Mouse (Mus musculus): ENCODE measurements at regions not wholly inside any gene's neighbourhood (a gene's known extent, or its start where the extent isn't known, plus 50 kb on each side); places are given as distances from the start of the nearest gene placed in this dataset.

DNA sequence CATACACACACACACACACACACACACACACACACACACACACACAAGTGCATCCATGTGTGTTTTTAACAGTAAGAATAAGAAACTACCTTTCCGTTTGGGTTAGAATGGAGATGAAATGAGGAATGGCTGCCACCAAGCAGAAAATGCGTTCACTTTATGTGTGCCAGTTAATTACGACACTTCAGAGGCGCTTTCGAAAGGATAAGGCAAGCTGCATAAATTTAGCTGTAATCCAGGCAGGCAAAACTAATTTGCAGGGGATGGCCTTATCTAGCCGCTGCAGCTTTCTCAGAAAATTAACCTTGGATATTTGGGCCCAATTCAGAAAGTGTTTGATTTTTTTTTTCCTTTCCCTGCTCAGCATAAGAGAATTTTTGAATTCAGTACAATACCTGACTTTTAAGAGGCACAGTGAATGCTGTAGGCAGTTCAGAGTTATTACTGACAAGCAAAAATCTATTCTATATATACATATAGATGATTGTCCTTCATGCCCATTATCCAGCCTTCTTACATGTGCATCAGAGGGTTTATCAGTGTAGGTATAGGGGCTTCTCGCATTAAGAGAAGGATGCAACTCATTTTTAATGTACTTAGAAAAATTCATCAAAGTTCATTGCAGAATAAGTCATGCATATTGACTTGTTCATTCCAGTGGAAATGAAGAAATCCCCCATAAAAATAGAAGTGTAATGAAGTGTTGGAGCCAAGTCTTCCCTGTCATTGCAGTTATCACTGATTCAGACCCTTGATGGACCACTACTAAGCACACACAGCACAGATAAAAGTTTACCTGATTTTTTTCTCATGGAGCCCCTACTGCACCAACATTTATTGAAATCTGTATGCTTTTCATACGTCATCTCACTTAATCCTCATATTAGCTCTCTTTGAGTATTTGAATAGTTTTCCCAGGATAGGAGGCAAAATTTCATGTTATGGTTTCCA is 372.1 kb downstream of the Ndufa4 start:
- no peak for TF ChIP-seq POLR2AphosphoS5 (IDR thresholded peaks at IDR 0.05; ENCODE audit: insufficient replicate concordance, low read depth, low read length)
- TF ChIP-seq GATA2 (IDR thresholded peaks at IDR 0.05; ENCODE audit: borderline replicate concordance, low read depth, low read length) = no peak
- TF ChIP-seq CTCF (IDR thresholded peaks at IDR 0.05; ENCODE audit: low read depth, low read length) = no peak
- no peak for TF ChIP-seq GATA1 (IDR thresholded peaks at IDR 0.05; ENCODE audit: borderline replicate concordance, low read length)
- TF ChIP-seq TAL1 (conservative IDR thresholded peaks at IDR 0.05; ENCODE audit: low read depth, low read length) = no peak
- Histone ChIP-seq H3K27me3 (ENCODE audit: insufficient read depth, low read length) (no peaks in the 10 kb centered on the region), H3K4me3 (ENCODE audit: low read depth, low read length) (no peak overlapping the region), H3K36me3 (replicated peaks) (no peaks in the 10 kb centered on the region), H3K4me1 (ENCODE audit: insufficient read depth, low read depth, low read length) (no peaks in the 10 kb centered on the region), H3K9me3 (replicated peaks) (no peaks in the 10 kb centered on the region)
- DNase-seq (ENCODE audit: low spot score) (no peak), ATAC-seq (ENCODE audit: extremely low read depth, insufficient number of reproducible peaks, low FRiP score, poor library complexity, severe bottlenecking) (no peak)

DNA sequence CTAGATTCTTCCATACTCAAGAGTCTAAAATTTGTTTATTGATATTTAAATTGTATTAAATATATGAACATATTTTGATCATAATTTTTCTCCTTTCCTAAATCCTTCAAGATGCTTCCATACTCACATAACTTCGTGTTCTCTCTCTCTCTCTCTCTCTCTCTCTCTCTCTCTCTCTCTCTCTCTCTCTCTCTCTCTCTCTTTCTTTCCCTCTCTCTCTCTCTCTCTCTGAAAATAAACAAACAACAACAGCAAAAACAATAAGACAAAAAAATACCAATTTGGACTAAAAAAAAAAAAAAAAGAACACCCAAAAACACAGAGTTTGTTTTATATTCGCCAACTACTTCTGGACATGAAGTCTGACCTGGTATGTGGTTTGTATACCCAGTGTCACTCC is 404.2 kb downstream of the Ndufa4 start:
- TF ChIP-seq CTCF (IDR thresholded peaks at IDR 0.05; ENCODE audit: low read depth, low read length) = no peak
- TF ChIP-seq POLR2AphosphoS5 (IDR thresholded peaks at IDR 0.05; ENCODE audit: insufficient replicate concordance, low read depth, low read length) = no peak
- no peak for TF ChIP-seq GATA2 (IDR thresholded peaks at IDR 0.05; ENCODE audit: borderline replicate concordance, low read depth, low read length)
- no peak for TF ChIP-seq TAL1 (conservative IDR thresholded peaks at IDR 0.05; ENCODE audit: low read depth, low read length)
- TF ChIP-seq GATA1 (IDR thresholded peaks at IDR 0.05; ENCODE audit: borderline replicate concordance, low read length) = no peak
- no peaks in the 10 kb centered on the region for H3K36me3 ChIP-seq (replicated peaks)
- no peak overlapping the region for H3K4me3 ChIP-seq (ENCODE audit: low read depth, low read length)
- no peak for ATAC-seq (ENCODE audit: extremely low read depth, insufficient number of reproducible peaks, low FRiP score, poor library complexity, severe bottlenecking)
- DNase-seq (ENCODE audit: low spot score) = no peak
- H3K9me3 ChIP-seq (replicated peaks) = no peaks in the 10 kb centered on the region
- H3K27me3 ChIP-seq (ENCODE audit: insufficient read depth, low read length) = peaks cover 6% of the 10 kb centered on the region; the same call in 1 of the 2 replicates
- no peaks in the 10 kb centered on the region for H3K4me1 ChIP-seq (ENCODE audit: insufficient read depth, low read depth, low read length)

DNA sequence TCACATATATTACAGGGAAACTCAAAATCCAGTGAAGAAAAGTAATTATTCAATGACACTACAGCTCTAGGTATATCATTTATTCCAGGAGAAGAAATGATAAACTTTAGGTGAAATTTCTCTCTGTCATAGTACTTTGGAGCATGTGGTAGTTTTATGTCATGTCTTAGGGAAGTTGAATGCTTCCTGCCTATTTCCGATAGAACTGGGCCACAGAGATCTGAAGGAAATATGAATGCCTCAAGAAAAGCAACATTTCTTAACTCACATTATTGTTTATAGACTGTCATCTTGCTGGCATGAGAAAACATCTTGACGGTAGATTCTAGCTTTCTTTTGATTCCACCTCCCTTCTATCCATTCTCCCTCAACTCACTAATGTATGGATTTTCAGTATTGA is 412.9 kb downstream of the Ndufa4 start:
- no peak for ATAC-seq (ENCODE audit: extremely low read depth, insufficient number of reproducible peaks, low FRiP score, poor library complexity, severe bottlenecking)
- DNase-seq (ENCODE audit: low spot score) = no peak
- H3K9me3 ChIP-seq (replicated peaks) = no peaks in the 10 kb centered on the region
- H3K36me3 ChIP-seq (replicated peaks) = no peaks in the 10 kb centered on the region
- no peak overlapping the region for H3K4me3 ChIP-seq (ENCODE audit: low read depth, low read length)
- no peaks in the 10 kb centered on the region for H3K4me1 ChIP-seq (ENCODE audit: insufficient read depth, low read depth, low read length)
- TF ChIP-seq POLR2AphosphoS5 (IDR thresholded peaks at IDR 0.05; ENCODE audit: insufficient replicate concordance, low read depth, low read length) (no peak), CTCF (IDR thresholded peaks at IDR 0.05; ENCODE audit: low read depth, low read length) (no peak), GATA2 (IDR thresholded peaks at IDR 0.05; ENCODE audit: borderline replicate concordance, low read depth, low read length) (no peak), GATA1 (IDR thresholded peaks at IDR 0.05; ENCODE audit: borderline replicate concordance, low read length) (no peak), TAL1 (conservative IDR thresholded peaks at IDR 0.05; ENCODE audit: low read depth, low read length) (no peak)
- H3K27me3 ChIP-seq (ENCODE audit: insufficient read depth, low read length) = no peaks in the 10 kb centered on the region

DNA sequence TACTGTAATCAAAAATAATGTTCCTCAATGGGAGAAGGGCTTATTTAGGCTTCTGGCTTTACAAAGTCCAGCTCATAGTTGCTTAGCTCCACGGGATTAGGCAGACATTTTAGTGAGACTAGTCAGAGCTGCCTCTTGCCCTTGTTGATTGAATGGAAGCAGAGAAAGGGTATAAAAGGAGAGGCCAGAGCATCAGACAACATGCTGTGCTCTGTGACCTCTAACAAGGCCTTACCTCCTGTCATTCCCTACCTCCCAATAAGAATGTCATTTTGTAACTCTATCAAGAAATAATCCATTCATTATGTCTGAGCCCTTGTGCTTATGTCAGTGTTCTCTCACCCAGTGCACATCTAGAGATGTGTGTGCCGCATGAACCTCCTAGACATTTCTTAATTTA is 430.3 kb downstream of the Ndufa4 start:
- Histone ChIP-seq H3K4me3 (ENCODE audit: low read depth, low read length) (no peak overlapping the region), H3K4me1 (ENCODE audit: insufficient read depth, low read depth, low read length) (no peaks in the 10 kb centered on the region), H3K9me3 (replicated peaks) (no peaks in the 10 kb centered on the region), H3K27me3 (ENCODE audit: insufficient read depth, low read length) (no peaks in the 10 kb centered on the region), H3K36me3 (replicated peaks) (no peaks in the 10 kb centered on the region)
- DNase-seq (ENCODE audit: low spot score) (no peak), ATAC-seq (ENCODE audit: extremely low read depth, insufficient number of reproducible peaks, low FRiP score, poor library complexity, severe bottlenecking) (no peak)
- TF ChIP-seq GATA1 (IDR thresholded peaks at IDR 0.05; ENCODE audit: borderline replicate concordance, low read length) (no peak), TAL1 (conservative IDR thresholded peaks at IDR 0.05; ENCODE audit: low read depth, low read length) (no peak), CTCF (IDR thresholded peaks at IDR 0.05; ENCODE audit: low read depth, low read length) (no peak), POLR2AphosphoS5 (IDR thresholded peaks at IDR 0.05; ENCODE audit: insufficient replicate concordance, low read depth, low read length) (no peak), GATA2 (IDR thresholded peaks at IDR 0.05; ENCODE audit: borderline replicate concordance, low read depth, low read length) (no peak)
